Mouse (Mus musculus) C2C12 (cell line): ENCODE results near the gene Hoxd8.

ENCODE experiments used
- CEBPB ChIP-seq: IDR thresholded peaks from one replicate; pipeline ENCODE4 v1.6.1; 2011; ENCODE audit warnings: low read depth, mild to moderate bottlenecking, control low read depth, moderate library complexity
- CTCF ChIP-seq: IDR thresholded peaks from one replicate; pipeline ENCODE4 v1.5.1; 2011; ENCODE audit not compliant: control insufficient read depth, insufficient read depth, insufficient read length
- FOSL1 ChIP-seq: IDR thresholded peaks from one replicate; pipeline ENCODE4 v1.8.0; 2011; ENCODE audit warnings: mild to moderate bottlenecking, low read length; ENCODE audit not compliant: poor library complexity, insufficient read depth, severe bottlenecking
- MAX ChIP-seq: IDR thresholded peaks from one replicate; pipeline ENCODE4 v1.6.1; 2011; ENCODE audit warnings: mild to moderate bottlenecking, control low read depth
- MYOD1 ChIP-seq: IDR thresholded peaks from one replicate; pipeline ENCODE4 v1.6.1; 2011; ENCODE audit warnings: low read depth; ENCODE audit not compliant: control insufficient read depth, insufficient read length
- MYOG ChIP-seq: IDR thresholded peaks from one replicate; pipeline ENCODE4 v1.6.1; 2011; ENCODE audit not compliant: control insufficient read depth, insufficient read length; ENCODE audit errors: extremely low read depth
- USF1 ChIP-seq: IDR thresholded peaks from one replicate; pipeline ENCODE4 v1.6.1; 2011; ENCODE audit warnings: low read depth, mild to moderate bottlenecking, control low read depth, moderate library complexity

- TF ChIP-seq CTCF (no peak), USF1 (no peak), CEBPB (no peak), MYOD1 (no peak), MAX (no peak), MYOG (no peak), FOSL1 (no peak)
Measured at GRCm38 (mm10) chr2:74663291-74663925, 41.0 kb upstream of the Hoxd8 start.
